Comparison of ENCODE assay signal across 14 mouse cellular contexts in the genomic region with DNA sequence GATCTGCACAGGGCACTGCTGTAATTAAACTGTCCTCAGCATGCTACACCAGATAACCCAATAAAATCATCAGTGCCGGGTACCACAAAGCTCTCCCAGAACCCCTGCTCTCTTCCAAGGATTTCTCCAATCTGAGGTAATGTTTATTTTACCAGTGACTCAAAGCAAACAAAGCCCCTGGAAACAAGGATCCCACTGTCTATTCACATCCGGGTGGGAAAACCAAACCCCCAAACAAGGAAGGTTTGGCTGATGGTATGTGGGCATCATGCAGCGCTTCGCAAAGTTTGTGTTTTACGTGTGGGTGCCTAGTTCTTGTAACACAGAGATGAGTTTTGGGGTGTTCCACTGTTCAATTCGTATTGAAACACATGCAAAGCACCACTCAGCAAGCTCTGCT. TPM values are rescaled to one million over a fixed set of nuclear protein-coding genes. Genes with fewer than 3 reads are reported as not detected.
DNase-seq lines count a peak whose midpoint lies in the region; ATAC-seq and TF ChIP-seq lines count a peak whose summit lies in the region.
"Had no signal": no experiment of that assay in that cellular context is flagged by ENCODE, and none has a peak within 500 bp of the region (broad histone marks: within the 10 kb centered on the region; RNA-seq: fewer than 3 reads in every experiment).

No protein-coding gene starts in this region.

- H3K27ac ChIP-seq in lung, embryonic 15.5 days = no peak overlapping the region
- peak overlapping the region; percentile 19; the same call in 1 of the 2 replicates for H3K27ac ChIP-seq in embryonic facial prominence, embryonic 14.5 days (replicated peaks; ENCODE audit: low read depth, low read length)
- H3K27ac ChIP-seq in hindbrain, postnatal 0 days = no peak overlapping the region
- H3K27ac ChIP-seq in liver, postnatal 0 days (ENCODE audit: low read depth) = no peak overlapping the region
- H3K27ac ChIP-seq: kidney, embryonic 15.5 days; stomach, embryonic 15.5 days had no signal

- no peaks in the 10 kb centered on the region for H3K9me3 ChIP-seq in lung, embryonic 15.5 days
- H3K9me3 ChIP-seq in embryonic facial prominence, embryonic 14.5 days (ENCODE audit: control insufficient read depth, low read length) = no peaks in the 10 kb centered on the region
- no peaks in the 10 kb centered on the region for H3K9me3 ChIP-seq in hindbrain, postnatal 0 days (ENCODE audit: low read length)
- H3K9me3 ChIP-seq in liver, postnatal 0 days (ENCODE audit: low read length) = no peaks in the 10 kb centered on the region
- H3K9me3 ChIP-seq: kidney, embryonic 15.5 days; stomach, embryonic 15.5 days had no signal

- H3K4me2 ChIP-seq in lung, embryonic 15.5 days = no peak overlapping the region; the same call in 1 of the 2 replicates
- H3K4me2 ChIP-seq in embryonic facial prominence, embryonic 14.5 days (ENCODE audit: low read depth, low read length) = peak overlapping the region; percentile 23; the same call in 1 of the 2 replicates
- no peak overlapping the region for H3K4me2 ChIP-seq in hindbrain, postnatal 0 days (ENCODE audit: low read depth, low read length)
- no peak overlapping the region for H3K4me2 ChIP-seq in liver, postnatal 0 days (ENCODE audit: low read depth, low read length)

- 26% methylated on average over 6 of the region's 6 CpGs for WGBS in lung, embryonic 15.5 days
- 31% methylated on average over 6 of the region's 6 CpGs for WGBS in embryonic facial prominence, embryonic 14.5 days
- WGBS in hindbrain, postnatal 0 days = 39% methylated on average over 6 of the region's 6 CpGs
- 45% methylated on average over 6 of the region's 6 CpGs for WGBS in liver, postnatal 0 days (ENCODE audit: insufficient replicate concordance)

- peaks cover 8% of the 10 kb centered on the region for H3K4me1 ChIP-seq in lung, embryonic 15.5 days
- H3K4me1 ChIP-seq in embryonic facial prominence, embryonic 14.5 days (ENCODE audit: control insufficient read depth, insufficient read depth, low read length) = peaks cover 3% of the 10 kb centered on the region; the same call in 1 of the 2 replicates
- H3K4me1 ChIP-seq in hindbrain, postnatal 0 days (ENCODE audit: insufficient read depth, low read length) = no peaks in the 10 kb centered on the region
- peaks cover 5% of the 10 kb centered on the region; the same call in 1 of the 2 replicates for H3K4me1 ChIP-seq in liver, postnatal 0 days (ENCODE audit: insufficient read depth)

- H3K27me3 ChIP-seq in lung, embryonic 15.5 days = no peaks in the 10 kb centered on the region
- no peaks in the 10 kb centered on the region for H3K27me3 ChIP-seq in embryonic facial prominence, embryonic 14.5 days (replicated peaks; ENCODE audit: control insufficient read depth, insufficient read depth, low read length)
- H3K27me3 ChIP-seq in hindbrain, postnatal 0 days (ENCODE audit: insufficient read depth, low read length) = no peaks in the 10 kb centered on the region
- no peaks in the 10 kb centered on the region for H3K27me3 ChIP-seq in liver, postnatal 0 days (ENCODE audit: insufficient read depth, low read length)
- H3K27me3 ChIP-seq: stomach, embryonic 15.5 days had no signal

- no peaks in the 10 kb centered on the region for H3K36me3 ChIP-seq in lung, embryonic 15.5 days
- H3K36me3 ChIP-seq in embryonic facial prominence, embryonic 14.5 days (ENCODE audit: control insufficient read depth, insufficient read depth, low read length) = no peaks in the 10 kb centered on the region
- H3K36me3 ChIP-seq in hindbrain, postnatal 0 days (ENCODE audit: insufficient read depth, low read length) = no peaks in the 10 kb centered on the region
- H3K36me3 ChIP-seq in liver, postnatal 0 days (replicated peaks; ENCODE audit: insufficient read depth, low read length) = no peaks in the 10 kb centered on the region
- H3K36me3 ChIP-seq: kidney, embryonic 15.5 days; stomach, embryonic 15.5 days had no signal

- 0 out of 2 replicates have a peak, but pooled peaks have one; percentile 11 for ATAC-seq in lung, embryonic 15.5 days (ENCODE audit: borderline replicate concordance, extremely low read depth, low FRiP score, low TSS enrichment)
- no peak for ATAC-seq in embryonic facial prominence, embryonic 14.5 days (ENCODE audit: low read depth)
- 0 out of 2 replicates have a peak, but pooled peaks have one; percentile 24 for ATAC-seq in hindbrain, postnatal 0 days
- no peak for ATAC-seq in liver, postnatal 0 days
- ATAC-seq: lung, postnatal 0 days had no signal

- TF ChIP-seq CTCF in hindbrain, postnatal 0 days (IDR thresholded peaks at IDR 0.05; ENCODE audit: low read depth) = no peak
- TF ChIP-seq CTCF in liver, postnatal 0 days (IDR thresholded peaks at IDR 0.05; ENCODE audit: low read depth) = no peak

- TF ChIP-seq EP300 in liver, postnatal 0 days (IDR thresholded peaks at IDR 0.05; ENCODE audit: low read depth) = no peak

- no peak overlapping the region for H3K4me3 ChIP-seq in lung, embryonic 15.5 days
- no peak overlapping the region for H3K4me3 ChIP-seq in embryonic facial prominence, embryonic 14.5 days (ENCODE audit: low read depth, low read length)
- H3K4me3 ChIP-seq in hindbrain, postnatal 0 days (ENCODE audit: low read length) = no peak overlapping the region
- no peak overlapping the region for H3K4me3 ChIP-seq in liver, postnatal 0 days (ENCODE audit: low read depth, low read length)
- H3K4me3 ChIP-seq: erythroblast, embryonic 14.5 days; kidney, embryonic 15.5 days; stomach, embryonic 15.5 days had no signal

- H3K9ac ChIP-seq in lung, embryonic 15.5 days = no peak overlapping the region
- no peak overlapping the region; the same call in 1 of the 2 replicates for H3K9ac ChIP-seq in embryonic facial prominence, embryonic 14.5 days (ENCODE audit: low read depth, low read length)
- H3K9ac ChIP-seq in hindbrain, postnatal 0 days (replicated peaks; ENCODE audit: low read length) = no peak overlapping the region
- no peak overlapping the region for H3K9ac ChIP-seq in liver, postnatal 0 days (replicated peaks)
- H3K9ac ChIP-seq: kidney, embryonic 15.5 days; stomach, embryonic 15.5 days had no signal

- DNase-seq in lung, postnatal 14 days = no peak
- no peak for DNase-seq in embryonic facial prominence, embryonic 14.5 days (ENCODE audit: low spot score)
- DNase-seq in hindbrain, postnatal 0 days (ENCODE audit: low spot score) = no peak
- no peak for DNase-seq in right cerebral cortex, adult 2 months (ENCODE audit: low spot score in 2 of 2)
- DNase-seq in liver, postnatal 0 days = no peak
- DNase-seq in cerebellum, postnatal 14 days = no peak
- DNase-seq: adrenal gland, adult 8-10 months; gastrocnemius, postnatal 14 days; right cerebral cortex, postnatal 14 days had no signal

RNA-seq across cellular contexts. Expression of gene Adgrv1, which starts 7.9 kb away (rescaled TPM):
- polyA plus RNA-seq in lung, embryonic 15.5 days (2015; fragmentation: Nextera tagmentation; extraction: Ambion mirVana) = 2.1 and 2.4 TPM in 2 replicates
- 0.61 and 1.6 TPM in 2 replicates for polyA plus RNA-seq in embryonic facial prominence, embryonic 14.5 days (2014; fragmentation: Nextera tagmentation; extraction: Ambion mirVana)
- total RNA-seq in hindbrain, postnatal 0 days (2014; rRNA removed) = 7.8 and 10.3 TPM in 2 replicates
- polyA plus RNA-seq in hindbrain, postnatal 0 days (2015; fragmentation: Nextera tagmentation; extraction: Ambion mirVana) = 4.2 and 5.4 TPM in 2 replicates
- 0.87 and 1.4 TPM in 2 replicates for polyA plus RNA-seq in liver, postnatal 0 days (2015; fragmentation: Nextera tagmentation; extraction: Ambion mirVana)

RNA-seq across cellular contexts. Expression of gene Lysmd3, which starts 16.6 kb away (rescaled TPM):
- 23.8 and 27.7 TPM in 2 replicates for polyA plus RNA-seq in lung, embryonic 15.5 days (2015; fragmentation: Nextera tagmentation; extraction: Ambion mirVana)
- polyA plus RNA-seq in embryonic facial prominence, embryonic 14.5 days (2014; fragmentation: Nextera tagmentation; extraction: Ambion mirVana) = 34.7 and 36.7 TPM in 2 replicates
- total RNA-seq in hindbrain, postnatal 0 days (2014; rRNA removed) = 12.8 and 48.7 TPM in 2 replicates
- 10.3 and 12.5 TPM in 2 replicates for polyA plus RNA-seq in hindbrain, postnatal 0 days (2015; fragmentation: Nextera tagmentation; extraction: Ambion mirVana)
- 10.2 and 11.8 TPM in 2 replicates for polyA plus RNA-seq in liver, postnatal 0 days (2015; fragmentation: Nextera tagmentation; extraction: Ambion mirVana)

Comparison
In these comparisons a context has a peak if more than half of its experiments do, and no peak if none do; other contexts are left out.
1. ATAC-seq: peak in lung, embryonic 15.5 days (single experiment) and hindbrain, postnatal 0 days (single experiment); none in embryonic facial prominence, embryonic 14.5 days (single experiment) and liver, postnatal 0 days (single experiment).